Mouse (Mus musculus) layer of hippocampus, postnatal 14 days (tissue): ENCODE measurements around the gene Prkar1b. TPM values are rescaled to one million over a fixed set of nuclear protein-coding genes. Genes with fewer than 3 reads are reported as not detected.

ENCODE experiments used
- DNase-seq, 2 experiments: peaks; one replicate each; pipeline ENCODE4 v3.0.0; 2021 to 2022; ENCODE audit warnings: low spot score in 2 of 2, mixed read lengths in 1 of 2
- long read RNA-seq, 2 experiments: library from polyadenylated mRNA; stranded (forward); transcript quantifications; one replicate each; pipeline ENCODE4 v2.0.0; 2021
- total RNA-seq, 2 experiments: library from RNA; stranded (reverse); gene quantifications; 2 replicates each; pipeline ENCODE4 v1.2.3; 2021

Gene Prkar1b
- total RNA-seq = 100 to 1,000 TPM; 387 to 389 TPM
- long read RNA-seq, experiment 1, transcript Prkar1b-201 (11 exons, 2,637 nt) = major isoform, 322 of 434 reads
- long read RNA-seq, experiment 1, partial matches to known transcripts = 38 of 434 reads
- long read RNA-seq, experiment 1, other reads (novel, unspliced or antisense) = 74 of 434 reads
- long read RNA-seq, experiment 2, transcript Prkar1b-201 (11 exons, 2,637 nt) = major isoform, 359 of 484 reads
- long read RNA-seq, experiment 2, partial matches to known transcripts = 50 of 484 reads
- long read RNA-seq, experiment 2, other reads (novel, unspliced or antisense) = 75 of 484 reads

DNA sequence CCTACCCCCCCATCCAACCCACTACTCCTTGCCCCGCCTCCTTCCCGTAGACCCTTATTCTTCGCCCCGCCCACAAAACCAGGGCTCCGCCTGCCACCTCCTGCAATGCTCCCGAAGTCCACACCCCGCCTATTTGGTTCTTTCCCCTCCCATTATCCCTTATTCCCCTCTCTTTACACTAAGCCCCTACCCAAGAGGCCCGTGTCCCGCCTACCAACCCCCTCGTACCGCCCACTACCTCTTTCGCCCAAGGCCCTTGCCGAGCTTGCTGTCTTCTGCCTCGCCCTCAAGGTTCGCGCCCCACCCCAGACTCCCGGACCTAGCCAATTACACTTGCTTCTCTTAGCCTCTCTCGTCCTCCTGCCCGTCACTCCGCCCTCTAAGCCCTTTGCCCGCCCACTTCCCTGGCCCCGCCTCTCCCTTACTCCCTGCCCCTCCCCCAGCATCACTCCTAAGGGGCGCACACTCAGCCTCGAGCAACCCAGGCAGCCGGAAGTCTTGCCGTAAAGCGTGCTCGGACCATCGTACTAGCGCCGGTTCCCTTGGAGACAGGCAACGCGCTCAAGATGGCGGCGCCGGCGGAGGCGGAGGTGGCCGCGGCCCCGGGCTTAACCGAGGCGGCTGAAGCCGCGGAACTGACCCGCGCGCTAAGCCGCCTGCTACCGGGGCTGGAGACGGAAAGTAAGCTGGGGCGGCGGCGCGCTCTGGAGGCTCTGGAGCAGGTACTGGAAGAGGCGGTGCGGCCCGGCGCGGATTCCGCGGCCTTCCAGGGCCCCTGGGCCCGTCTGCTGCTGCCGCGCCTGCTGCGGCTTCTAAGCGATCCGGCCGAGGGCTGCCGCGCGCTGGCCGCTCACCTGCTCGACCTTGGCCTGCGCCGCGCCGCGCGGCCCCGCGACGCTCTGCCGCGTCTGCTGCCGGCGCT, at the start of gene Prkar1b, which contains the start of gene Dnaaf5:
TSS of gene Prkar1b (minus strand) at position 321 of the 922 bp plus-strand sequence.
TSS of gene Dnaaf5 (plus strand) at position 543 of the 922 bp plus-strand sequence.
- peak; percentile 91 to 97 for DNase-seq

DNA sequence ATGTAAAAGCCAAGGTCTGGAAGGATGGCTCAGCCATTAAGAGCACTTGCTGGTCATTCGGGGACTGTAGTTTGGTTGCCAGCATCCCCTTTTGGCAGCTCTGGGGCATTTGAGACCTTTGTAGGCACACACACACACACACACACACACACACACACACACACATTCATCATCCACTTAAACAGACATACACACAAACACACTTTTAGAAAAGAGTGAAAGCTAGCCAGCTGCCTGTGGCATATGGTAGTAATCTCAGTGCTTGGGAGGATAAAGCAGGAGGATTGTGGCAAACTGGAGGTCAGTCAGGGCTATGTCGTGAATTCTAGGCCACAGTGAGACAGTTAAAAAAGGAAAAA, 49.8 kb upstream of the Prkar1b start:
- DNase-seq = no peak

DNA sequence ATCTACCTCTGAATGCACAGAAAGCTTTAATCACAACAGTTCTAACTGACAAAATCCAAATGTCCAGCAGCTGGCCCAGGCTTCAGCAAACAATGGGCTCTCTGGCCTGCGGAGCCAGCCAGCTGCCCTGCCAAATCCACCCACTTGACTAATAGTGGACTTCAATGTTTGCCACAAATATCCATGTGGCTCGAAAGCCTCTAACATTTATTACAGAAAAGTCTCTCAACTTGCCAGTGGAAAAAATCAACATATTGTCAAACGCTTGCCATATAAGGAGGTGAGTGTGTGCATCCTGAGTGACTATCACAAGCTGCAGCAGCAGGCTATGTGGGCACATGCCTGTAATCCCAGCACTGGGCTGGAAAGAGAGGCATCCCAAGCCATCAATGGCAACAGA, 49.0 kb upstream of the Prkar1b start:
- DNase-seq = no peak

DNA sequence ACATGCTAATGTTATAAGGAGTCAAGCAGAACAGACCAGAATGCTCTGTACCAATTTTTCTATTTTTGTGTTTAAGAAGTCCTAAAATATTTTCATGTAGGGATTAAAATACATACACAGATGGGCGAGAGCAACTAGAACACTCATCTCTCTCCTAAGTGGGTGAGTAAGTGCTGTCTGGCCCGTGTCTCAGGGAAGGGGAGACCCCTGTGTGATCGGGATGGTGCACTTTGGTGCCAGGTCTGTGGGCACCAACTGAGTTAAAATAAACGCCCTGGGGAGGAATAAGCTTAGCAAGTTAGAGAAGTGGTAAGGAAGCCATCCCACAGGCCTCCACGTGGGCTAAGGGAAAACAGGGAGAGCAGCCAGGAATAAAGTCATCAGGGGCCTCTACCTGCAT, 41.2 kb upstream of the Prkar1b start:
- no peak for DNase-seq

DNA sequence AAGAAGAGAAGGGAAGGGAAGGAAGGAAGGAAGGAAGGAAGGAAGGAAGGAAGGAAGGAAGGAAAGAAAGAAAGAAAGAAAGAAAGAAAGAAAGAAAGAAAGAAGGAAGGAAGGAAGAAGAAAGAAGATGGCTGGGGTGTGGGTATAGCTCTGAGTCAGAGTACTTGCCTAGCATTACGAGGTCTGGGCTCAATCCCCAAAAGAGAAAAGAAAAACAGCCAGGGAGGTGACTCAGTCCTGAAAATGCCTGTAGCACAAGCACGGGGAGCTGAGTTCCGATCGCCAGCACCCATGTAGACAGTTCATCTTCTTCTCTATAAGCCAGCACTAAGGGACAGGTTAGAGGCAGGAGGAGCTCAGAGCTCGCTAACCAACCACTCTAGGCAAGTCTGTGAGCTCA, 39.9 kb upstream of the Prkar1b start:
- no peak for DNase-seq

DNA sequence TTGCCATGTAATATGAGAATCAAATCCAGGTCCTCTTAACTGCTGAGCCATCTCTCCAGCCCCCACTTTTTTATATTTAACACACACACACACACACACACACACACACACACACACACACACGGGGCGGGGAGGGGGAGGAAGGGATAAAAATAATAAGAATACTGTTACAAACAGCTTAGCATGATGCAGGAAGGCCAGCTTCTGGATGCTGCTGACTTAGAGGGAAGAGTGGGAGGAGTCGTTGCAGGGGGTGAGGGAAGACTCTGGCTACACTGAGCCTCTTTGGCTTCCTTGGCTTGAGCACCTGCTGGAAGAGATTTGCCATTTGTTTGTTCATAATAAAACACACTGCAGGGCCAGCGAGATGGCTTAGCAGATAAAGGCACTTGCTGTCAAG, 35.1 kb upstream of the Prkar1b start:
- DNase-seq = no peak

DNA sequence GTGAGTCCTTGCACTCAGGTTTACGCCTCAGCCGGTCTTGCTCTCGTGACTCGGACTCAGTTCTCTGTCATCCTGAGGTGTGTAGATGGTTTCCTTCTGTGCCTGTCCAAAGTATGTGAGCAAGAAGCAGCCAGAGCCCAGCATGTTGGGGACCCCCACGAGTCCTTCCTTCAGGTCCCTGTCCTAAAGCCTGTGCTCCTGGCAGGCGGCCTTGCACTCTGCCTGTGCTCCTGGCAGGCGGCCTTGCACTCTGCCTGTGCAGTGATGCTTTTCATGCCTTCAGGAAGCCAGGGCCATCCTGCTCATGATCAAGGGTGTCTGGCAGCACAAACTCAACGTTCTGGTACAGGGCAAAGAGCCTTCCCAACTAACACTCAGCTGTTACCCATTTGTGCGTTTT, 33.8 kb upstream of the Prkar1b start:
- DNase-seq = no peak

DNA sequence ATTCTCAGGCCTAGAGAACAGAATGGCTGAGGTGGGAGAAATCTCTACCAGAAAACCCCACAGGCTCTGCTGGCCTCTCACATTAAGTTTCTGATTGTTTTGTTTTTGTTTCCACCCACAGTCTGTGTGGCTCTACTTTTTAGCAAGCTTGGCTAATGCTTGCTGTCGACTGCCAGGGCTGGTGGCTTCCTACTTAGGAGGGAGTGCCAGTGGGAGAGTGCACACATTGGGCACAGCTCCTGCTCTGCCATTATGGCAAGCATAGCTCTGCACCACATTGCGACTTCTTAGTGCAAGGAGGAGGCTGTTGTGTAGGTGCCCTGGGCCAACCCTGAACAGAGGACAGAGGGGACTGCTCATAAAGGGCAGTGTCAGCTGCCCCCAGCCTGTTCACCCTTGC, 33.3 kb upstream of the Prkar1b start:
- peak in 1 of 2 experiments; percentile 59 for DNase-seq

DNA sequence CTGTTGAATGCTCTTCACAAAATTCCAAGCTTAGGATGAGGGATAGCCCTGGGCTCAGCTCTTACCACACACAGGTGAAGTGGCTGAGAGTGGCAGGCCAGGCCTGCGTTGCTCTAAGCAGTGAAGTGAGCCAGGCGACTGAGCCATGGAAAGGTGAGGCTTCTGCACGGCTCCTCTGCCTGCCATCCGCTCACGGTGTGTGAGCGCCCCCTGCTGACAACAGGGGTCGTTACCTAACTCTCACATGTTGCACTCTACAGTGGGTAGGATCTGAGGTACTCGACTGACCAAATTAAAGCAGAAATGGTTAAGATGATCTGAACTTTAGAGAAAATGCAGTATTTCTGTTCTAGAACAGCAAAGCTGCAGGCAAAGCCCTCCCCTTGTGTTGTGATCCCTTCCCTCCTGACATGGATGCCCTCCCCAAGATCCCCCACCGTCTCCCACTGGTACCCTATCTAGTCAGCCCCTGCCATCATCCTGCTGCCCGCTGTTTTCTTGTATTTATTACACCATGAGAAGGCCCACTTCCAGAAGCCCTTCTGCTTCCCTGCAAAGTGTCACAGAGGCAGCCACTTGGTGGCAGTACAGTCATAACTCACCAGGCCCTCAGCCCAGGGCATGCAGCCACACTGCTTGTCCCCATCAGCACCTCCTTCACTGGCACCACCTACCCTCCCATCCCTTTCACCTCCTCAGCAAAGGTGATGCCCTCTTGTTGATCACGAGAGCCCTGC, 29.3 kb upstream of the Prkar1b start:
- DNase-seq = peak; percentile 67 to 80

DNA sequence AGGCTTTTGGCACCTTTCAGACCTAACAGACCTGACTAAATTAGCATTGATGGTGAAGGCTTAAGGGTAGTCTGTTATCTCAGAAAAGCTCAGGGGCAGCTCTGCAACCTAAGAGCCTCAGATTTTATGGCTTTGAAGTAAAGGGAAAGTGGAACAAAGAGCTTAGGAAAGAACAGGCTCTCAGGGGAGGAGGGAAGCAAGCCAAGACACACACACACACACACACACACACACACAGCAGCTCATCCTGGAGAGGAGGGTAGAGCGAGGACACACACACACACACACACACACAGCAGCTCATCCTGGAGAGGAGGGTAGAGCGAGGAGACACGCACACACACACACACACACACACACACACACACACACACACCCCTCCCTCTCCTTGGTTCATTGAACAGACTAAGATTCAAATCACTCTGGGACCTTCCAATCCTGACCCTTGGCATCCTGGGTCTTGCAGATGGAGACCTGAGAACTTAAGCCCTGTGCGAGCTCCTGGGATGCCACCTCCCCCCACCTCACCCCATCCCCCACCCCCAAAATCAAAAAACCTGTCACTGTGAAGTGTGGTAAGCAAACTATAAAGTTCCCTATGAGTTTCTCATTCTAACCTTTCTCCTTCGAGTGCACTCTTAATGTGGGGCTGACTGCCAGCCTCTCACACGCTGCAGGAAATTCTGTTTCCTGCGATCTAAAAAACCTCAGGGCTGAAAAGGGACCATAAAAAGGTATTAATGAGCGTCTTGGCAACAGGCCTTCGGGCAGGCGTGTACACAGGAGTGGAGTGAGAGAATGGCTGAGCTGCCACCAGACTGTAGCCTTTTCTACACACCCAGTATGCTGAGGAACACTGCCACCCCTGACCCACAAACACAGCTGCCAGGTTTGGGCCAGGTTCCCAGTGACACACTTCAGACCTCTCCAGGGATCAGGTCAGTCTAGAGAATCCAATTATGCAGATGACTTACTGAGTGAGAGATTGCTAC, 25.1 kb upstream of the Prkar1b start:
- DNase-seq = no peak

DNA sequence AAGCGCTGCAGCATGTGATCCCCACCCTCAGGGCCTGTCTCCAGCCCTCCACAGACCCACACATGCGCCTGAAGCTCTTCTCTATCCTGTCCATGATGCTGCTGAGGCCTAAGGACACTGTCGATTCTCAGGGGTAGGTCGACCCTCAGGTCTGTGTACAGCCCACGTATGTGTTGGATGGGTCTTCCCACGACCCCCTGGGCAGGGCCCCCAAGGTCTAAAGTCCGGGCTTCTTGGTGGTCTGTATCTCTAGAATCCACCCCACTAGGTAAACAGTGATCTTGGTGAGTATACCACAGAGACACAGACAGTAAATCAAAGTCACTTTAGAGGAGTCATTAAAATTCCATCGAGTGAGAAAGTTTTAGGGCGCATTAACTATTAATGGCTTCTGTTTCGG, 24.3 kb upstream of the Prkar1b start:
- no peak for DNase-seq

DNA sequence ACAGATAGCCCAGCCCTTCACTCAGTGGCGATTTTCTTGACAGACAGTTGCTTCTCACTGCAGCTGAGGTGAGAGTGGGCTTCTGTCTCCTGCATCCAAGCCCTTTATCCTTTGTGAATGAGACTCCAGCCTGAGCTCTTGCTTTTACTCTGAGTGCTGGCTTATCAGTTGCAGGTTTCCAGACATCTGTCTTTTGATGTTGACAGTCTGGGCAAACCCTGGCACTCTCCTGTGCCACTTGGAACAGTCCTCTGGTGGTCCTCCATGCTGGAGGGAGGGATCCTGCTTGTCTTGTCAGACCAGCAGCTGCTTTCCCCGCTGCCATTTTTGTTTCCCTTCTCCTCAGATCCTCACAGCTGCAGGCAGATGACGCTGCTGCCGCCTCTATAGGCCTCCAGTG, 22.1 kb upstream of the Prkar1b start:
- DNase-seq = no peak

DNA sequence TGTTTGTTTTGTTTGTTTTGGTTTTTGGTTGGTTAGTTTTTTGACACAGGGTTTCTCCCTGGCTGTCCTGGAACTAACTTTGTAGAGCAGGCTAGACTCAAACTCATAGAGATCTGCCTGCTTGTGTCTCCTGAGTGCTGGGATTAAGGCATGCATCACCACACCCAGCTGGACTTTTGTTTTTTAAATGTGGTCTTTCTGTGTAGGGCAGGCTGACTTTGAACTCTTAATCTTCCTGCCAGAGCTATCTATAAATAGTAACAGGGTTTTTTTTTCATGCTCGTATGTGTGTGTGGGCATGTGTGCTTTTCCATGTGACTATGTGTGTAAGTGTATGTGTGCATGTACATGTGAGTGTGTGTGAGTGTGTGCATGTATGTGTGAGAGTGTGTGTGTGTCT, 17.7 kb upstream of the Prkar1b start:
- DNase-seq = no peak

DNA sequence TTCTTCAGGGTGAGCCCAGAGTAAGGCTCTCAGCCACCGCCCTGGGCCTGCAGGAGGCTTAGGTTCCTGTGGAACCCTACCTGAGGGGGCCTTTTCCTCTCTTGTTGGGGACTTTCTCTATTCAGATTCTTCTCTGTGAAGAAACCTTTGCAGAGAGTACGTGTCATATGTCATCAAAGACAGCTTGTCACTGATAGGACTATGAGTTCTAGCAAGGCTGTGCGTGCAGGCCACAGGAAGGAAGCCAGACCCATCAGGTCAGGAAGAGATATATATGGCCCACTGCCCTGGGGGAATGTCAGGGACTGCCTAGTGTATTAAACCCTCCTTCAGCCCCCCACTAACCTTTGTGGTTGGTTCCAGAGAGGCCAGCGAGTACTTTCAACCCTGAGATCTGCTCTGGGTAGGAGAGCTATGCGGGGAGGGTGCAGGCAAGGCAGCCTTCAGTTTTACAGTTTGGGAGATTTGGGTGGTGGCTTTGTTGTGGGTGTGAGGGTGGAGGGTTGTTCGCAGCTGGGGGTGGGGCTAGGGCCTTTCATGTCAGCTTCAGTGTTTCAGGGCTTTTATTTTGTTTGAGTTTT, 17.1 kb upstream of the Prkar1b start:
- DNase-seq = no peak

DNA sequence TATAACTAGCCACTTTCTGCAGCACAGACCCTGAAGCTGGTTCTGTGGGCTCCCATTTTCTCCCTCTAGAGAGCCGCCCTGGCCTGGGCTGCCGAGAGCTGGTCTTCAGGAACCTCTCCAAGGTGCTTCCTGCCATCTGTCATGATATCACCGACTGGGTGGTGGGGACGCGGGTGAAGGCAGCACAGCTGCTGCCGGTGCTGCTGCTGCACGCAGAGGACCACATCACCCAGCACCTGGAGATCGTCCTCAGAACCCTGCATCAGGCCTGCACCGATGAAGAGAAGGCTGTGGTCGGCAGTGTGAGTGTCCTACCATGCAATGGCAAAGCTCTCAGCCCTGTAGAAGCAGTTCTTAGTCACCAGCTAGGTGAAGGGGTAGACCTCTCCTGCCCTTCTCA, 11.8 kb upstream of the Prkar1b start:
- no peak for DNase-seq

DNA sequence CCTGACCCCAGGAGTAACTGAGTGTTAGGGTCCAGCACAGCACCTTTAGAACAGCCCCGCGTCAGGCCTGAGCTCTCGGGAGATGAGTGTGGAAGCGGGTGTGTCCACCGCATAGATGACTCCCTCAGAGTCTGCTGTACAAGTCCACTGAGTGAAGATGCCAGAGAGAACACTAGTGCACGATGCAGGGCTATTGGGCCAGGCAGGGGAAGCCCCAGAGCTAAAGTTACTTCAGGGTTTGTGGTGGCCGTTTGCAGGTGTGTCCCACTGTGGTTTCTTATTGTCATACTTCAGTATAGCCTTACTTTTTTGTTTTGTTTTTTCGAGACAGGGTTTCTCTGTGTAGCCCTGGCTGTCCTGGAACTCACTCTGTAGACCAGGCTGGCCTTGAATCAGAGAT, 11.1 kb upstream of the Prkar1b start:
- DNase-seq = no peak

DNA sequence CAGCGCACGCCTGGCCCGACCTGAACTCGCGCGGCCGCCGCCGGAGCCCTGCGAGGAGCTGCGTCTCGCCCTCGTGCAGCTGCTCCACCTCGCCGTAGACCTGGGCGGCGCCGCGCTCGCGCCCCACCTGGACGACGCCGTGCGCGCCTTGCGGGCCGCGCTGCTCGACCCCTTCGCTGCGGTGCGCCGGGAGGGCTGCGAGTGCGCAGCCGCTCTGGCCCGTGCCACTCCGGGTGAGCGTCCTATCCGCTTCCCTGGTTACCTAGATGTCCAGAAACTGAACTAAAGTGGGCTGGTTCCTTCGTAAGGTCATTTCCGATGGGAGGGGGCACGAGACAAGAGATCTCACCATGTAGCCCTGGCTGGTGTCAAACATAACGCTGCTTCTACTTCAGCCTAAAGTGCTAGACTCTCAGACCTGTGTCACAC, 816 bp upstream of the Prkar1b start:
- no peak for DNase-seq

DNA sequence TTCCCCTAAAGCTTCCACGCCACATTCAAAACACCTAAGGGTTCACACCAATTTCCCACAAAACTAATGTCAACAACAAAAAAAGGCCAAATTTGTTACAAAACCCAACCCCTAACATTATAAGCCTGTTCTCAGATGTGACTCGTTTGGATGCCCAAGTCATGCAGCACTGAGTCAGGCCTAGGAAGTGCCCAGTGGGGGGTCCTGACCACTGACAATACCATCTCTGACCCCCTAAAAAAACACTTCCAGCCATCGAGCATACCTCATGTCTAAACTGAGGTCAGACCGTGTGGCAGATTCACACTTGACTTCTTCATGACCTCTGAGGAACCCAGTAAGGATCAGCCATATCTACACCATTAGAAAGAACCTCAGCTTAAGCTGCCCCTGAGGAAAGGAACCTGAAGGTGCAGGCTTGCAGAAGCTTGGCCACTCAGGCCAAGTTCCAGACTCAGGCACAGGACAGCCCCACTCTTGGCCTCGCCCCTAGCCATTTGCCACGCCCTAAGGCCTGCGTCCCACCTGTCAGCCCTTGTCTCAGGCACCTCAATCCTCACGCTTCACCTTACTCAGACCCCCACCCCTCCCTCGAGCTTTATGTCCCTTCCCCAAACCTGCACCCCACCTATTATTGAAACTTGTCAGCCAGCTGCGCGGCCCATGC, 662 bp downstream of the Prkar1b start:
- DNase-seq = no peak
